Mouse (Mus musculus): ENCODE measurements around the gene Scai.
"Not testable (repeated sequence)": the region's sequence is repeated elsewhere in the genome, so short reads cannot be mapped to it uniquely, and the experiment has no call there.

Gene Scai

DNA sequence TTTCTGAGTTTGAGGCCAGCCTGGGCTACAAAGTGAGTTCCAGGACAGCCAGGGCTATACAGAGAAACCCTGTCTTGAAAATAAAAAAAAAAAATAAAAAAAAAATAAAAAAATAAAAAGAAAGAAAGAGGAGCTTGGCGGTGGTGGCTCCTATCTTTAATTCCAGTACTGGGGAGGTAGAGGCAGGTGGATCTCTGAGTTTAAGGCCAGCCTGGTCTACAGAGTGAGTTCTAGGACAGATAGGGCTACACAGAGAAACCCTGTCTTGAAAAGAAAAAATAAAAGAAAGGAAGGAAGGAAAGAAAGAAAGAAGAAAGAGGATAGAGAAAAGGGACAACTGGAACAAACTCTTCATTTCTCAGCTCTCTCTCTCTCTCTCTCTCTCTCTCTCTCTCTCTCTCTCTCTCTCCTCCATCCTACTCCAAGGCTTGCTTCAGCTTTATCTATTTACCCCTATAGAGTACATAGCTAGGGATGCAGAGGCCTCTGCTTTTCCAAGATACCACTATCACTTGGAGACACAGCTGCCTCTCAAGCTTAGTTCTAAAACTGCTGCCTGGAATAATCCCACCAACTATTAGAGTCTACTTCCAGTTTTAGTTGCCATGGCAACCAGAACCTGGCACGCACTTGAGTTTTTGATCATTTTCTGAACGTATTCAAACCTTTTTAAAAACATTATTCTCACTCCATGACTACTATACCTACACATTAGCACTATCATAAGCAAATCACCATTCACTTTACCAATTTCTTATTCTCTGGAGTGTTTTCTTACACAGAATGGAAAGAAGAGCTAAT, 60.8 kb downstream of the Scai start:
- no peak for DNase-seq (ENCODE audit: low spot score)

DNA sequence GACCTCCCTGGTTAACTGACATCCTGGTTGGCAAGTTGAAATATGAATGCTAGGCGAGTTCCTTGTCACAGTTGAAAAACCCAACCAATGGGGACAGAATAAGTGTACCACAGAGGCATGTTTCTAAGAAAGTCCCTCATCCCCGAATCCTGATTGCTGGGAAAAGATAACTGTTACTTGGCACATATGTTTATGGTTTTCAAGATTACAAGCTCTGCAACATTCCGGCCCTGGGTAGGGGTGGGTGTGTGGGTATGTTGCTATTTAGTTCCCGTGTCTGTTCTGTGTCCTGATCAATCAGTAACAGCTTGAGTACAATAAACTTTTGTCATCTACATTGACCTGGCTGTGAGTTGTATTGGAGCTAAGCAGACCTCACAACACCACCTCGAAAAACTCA, 66.4 kb downstream of the Scai start:
- DNase-seq (ENCODE audit: low spot score): no peak

GRCm38 (mm10) chr2:39121137-39121536, 69.4 kb downstream of the Scai start:
- DNase-seq (ENCODE audit: low spot score): no peak

- no peak for DNase-seq (ENCODE audit: low spot score)
Measured at GRCm38 (mm10) chr2:39116583-39116982, 74.0 kb downstream of the Scai start.

- no peak for DNase-seq (ENCODE audit: low spot score)
Measured at GRCm38 (mm10) chr2:39114093-39114492, 76.4 kb downstream of the Scai start.

GRCm38 (mm10) chr2:39110514-39110913, 80.0 kb downstream of the Scai start:
- no peak for DNase-seq (ENCODE audit: low spot score)

GRCm38 (mm10) chr2:39109712-39110111, 80.8 kb downstream of the Scai start:
- DNase-seq (ENCODE audit: low spot score): not testable (repeated sequence)

DNA sequence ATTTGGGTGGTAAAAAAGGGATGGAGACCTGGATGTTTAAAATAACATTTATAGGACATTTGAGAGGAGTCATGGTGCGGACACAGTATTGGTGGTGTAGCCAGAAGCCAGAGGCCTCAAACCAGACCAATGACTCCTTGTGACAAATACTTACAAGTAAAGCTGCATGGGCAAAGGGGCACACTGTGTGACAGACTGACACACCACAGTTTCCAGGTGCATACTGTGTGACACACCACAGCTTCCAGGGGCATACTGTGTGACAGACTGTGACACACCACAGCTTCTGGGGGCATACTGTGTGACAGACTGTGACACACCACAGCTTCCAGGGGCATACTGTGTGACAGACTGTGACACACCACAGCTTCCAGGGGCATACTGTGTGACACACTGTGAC, 90.6 kb downstream of the Scai start:
- DNase-seq (ENCODE audit: low spot score): not testable (repeated sequence)

GRCm38 (mm10) chr2:39097993-39098392, 92.5 kb downstream of the Scai start:
- DNase-seq (ENCODE audit: low spot score): no peak

GRCm38 (mm10) chr2:39091966-39092365, 98.6 kb downstream of the Scai start:
- DNase-seq (ENCODE audit: low spot score): no peak

- DNase-seq (ENCODE audit: low spot score): no peak
Measured at GRCm38 (mm10) chr2:39082706-39083105, 107.8 kb downstream of the Scai start.

GRCm38 (mm10) chr2:39070666-39071065, 119.9 kb downstream of the Scai start:
- DNase-seq (ENCODE audit: low spot score): no peak

DNA sequence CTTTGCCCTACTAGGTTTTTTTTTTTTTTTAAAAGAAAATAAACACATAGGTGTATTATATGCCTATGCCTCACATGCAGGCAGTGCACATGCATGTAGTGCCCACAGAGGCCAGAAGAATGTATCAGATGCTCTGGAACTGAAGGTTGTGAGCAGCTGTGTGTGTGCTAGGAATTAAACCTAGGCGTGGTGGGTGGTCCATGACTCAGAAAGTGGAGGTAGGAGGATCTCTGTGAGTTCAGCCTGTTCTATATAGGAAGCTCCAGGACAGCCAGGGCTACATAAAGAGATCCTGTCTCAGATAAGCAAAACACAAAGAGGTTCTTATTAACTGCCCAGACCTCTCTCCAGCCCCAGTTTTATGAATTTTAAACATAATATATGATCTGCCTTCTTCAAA, 121.4 kb downstream of the Scai start:
- DNase-seq (ENCODE audit: low spot score): no peak

GRCm38 (mm10) chr2:39065400-39065987, 125.0 kb downstream of the Scai start, which contains the start of gene Golga1:
Golga1 (minus strand) TSS chr2:39065541.
- peak; percentile 81 for DNase-seq (ENCODE audit: low spot score)

DNA sequence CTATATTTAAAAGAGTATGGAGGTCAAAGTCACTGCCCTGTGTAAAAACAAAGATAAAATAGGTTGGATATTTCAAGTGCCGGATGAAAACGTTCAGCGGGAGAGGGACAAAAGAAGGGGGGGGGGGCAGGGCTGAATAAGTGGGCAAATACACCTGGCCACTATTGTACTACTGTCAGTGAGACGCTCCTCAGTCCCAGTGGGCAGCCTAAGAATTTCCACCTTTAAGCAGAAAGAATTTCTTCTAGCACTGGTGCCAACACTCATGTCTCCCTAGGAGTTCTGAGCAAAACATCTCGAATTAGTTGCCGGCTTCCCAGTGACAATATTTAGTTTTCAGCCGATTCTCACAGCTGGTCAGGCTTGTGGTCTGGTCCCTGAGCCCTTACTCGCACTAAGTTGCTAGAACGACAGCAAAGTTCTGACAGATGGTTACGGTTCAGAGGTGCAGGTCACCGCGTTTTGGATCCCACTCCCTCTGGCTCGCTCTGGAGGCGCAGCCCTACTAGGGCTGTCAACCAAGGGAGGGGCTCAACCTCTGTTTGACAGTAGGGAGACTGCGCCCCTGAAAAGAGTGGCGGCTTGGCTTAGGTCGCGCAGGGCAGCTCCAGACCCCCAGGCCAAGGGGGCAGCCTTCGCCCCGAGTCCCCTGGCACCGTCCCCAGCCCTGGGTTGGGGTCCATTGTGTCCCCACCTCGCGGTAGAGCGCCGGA, 125.7 kb downstream of the Scai start:
- no peak for DNase-seq (ENCODE audit: low spot score)

DNA sequence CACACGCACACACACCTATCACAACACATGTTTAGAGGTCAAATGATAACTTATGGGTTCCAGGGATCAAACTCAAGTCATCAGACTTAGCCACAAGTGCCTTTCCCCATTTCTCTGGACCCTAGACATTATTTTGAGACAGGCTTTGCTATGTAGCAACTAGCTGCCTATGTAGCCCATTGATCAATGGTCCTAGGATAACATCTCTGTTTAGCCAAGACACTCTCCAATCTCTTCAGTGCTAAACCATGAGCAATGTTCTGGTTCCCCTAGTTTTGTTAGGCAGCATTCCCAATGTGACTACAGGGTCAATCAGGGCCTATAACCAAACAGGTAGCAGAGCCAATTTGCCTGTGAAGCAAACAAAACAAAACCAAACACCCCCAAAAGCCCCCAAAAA, 142.0 kb downstream of the Scai start:
- no peak for DNase-seq (ENCODE audit: low spot score)

DNA sequence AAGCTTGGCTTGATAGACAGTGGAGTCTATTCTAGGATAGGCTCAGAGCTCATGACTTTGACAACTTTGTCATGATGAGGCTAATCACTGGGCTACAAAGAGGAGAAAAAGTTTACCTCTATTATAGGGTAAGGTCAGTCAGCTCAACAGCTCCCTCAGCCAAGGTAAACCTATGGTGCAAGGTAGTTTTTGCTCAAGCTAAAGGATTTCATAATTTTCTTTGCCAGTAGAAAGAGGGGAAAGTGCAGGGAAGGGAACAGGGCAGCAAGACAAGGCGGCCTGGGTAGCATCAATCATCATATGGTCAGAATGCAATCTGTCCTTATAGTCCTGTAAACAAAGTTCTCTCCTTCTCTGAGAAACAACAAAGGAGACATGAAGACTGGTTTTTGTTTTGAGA, 150.3 kb downstream of the Scai start:
- no peak for DNase-seq (ENCODE audit: low spot score)

DNA sequence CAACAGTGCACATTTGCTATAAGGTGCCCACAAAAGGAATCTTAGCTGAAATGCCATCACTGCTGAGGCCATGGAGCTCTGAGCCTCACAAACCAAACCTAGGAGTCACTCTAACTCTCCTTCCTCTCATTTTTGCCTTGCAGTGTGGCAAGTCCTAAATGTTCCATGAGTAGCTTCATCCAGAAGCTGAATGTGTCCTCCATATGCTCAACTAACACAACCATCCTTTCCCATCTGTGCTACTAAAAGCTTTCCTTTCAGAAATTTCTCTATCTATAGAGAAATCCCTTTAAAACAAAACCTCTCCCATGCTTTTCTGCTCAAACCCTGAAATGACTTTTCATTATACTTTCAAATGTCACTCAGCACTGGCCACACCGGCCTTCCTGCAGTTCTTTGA, 158.9 kb downstream of the Scai start:
- DNase-seq (ENCODE audit: low spot score): no peak

DNA sequence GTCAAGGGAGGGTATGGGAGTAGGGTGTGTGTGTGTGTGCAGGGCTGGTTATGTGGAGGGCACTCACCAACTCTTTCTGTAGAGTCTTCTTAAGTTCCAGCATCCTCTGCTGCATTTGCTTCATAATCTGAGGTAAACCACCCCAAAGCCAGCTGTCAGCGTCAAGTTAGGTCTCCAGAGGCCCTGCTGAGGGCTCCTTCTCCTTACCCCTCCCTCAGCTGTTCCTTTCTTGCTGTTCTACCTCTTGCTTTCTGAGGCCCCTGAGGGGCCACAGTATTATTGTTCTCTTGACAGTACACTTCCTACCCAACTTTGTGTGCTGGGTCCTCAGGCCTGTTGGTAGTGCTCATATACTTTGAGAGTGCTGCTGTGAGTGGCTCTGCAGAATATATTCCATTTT, 170.5 kb downstream of the Scai start:
- DNase-seq (ENCODE audit: low spot score): no peak

DNA sequence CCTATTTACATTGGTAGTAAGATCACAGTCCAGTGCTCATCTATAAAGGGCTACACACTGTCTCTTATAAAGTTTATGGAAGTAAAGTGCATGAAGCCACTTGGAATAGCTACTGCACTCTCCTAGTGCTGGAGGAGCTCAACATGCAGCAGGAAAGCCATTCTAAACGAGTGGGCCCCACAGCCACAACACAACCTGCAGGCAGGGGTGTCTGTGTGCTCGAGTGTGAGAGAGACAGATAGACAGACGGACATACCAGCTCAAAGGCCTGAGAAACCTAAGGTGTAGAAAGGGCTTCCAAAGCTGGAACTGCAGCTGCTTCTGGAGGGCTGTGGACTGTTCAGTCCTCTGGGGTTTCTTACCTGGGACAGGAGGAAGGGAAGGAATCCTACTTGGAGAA, 174.0 kb downstream of the Scai start:
- no peak for DNase-seq (ENCODE audit: low spot score)

Data from urinary bladder, postnatal 25 days (tissue).